Mouse (Mus musculus): ENCODE measurements around the gene Cys1. TPM values are rescaled to one million over a fixed set of nuclear protein-coding genes. Genes with fewer than 3 reads are reported as not detected.

Cys1 gene
- polyA plus RNA-seq, 1 experiment from 2014 or later, result 1.3 TPM

DNA sequence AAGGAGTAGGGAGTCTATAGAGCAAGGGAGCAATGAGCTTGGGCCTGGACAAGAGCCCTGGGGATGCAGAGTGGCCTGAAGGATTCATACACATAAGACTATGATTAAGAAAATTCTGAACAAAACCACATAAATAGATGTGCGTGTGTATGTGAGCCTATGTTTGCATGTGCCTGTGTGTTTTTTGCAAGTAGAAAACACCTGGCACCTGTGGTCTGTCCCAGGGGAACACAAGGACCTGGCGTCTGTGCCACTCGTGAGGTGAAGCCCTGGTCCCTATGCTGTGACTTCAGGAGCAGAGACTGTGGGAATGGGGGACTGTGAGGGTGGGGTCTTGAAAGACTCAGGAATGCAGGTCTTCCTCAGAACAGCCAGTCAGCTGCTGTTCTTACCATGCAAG is 47.0 kb downstream of the Cys1 start:
- no peak overlapping the region for H3K4me3 ChIP-seq
- H3K36me3 ChIP-seq, result no peaks in the 10 kb centered on the region
- no peaks in the 10 kb centered on the region for H3K27me3 ChIP-seq (replicated peaks)
- 84% methylated on average over 3 of the region's 3 CpGs for WGBS
- no peak overlapping the region for H3K9ac ChIP-seq
- no peak overlapping the region for H3K4me2 ChIP-seq (replicated peaks)
- no peak overlapping the region for H3K27ac ChIP-seq
- ATAC-seq (ENCODE audit: low FRiP score, low read depth), result no peak
- no peaks in the 10 kb centered on the region for H3K9me3 ChIP-seq
- no peaks in the 10 kb centered on the region for H3K4me1 ChIP-seq

DNA sequence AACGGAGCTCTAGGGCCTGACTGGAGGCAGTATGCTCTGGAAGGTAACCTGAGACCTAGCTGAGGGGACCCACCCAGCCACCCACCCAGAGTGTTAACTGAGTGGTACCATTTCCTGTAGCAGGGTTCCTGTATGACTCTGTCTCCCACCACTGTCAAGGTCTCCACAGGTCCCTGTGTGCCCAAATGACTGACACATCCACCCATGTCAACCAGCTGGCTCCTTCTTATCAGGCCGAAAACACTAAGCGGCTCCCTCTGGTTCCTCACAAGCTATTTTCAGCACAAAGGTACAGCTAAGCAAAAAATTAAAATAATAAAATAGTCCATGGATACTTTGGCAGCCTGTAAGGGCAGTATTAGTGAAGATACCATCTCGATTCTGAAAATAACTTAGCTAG is 47.4 kb downstream of the Cys1 start:
- ATAC-seq (ENCODE audit: low FRiP score, low read depth), result no peak
- Histone ChIP-seq H3K4me3 (no peak overlapping the region), H3K27me3 (replicated peaks) (no peaks in the 10 kb centered on the region), H3K4me2 (replicated peaks) (no peak overlapping the region), H3K36me3 (no peaks in the 10 kb centered on the region), H3K9ac (no peak overlapping the region), H3K9me3 (no peaks in the 10 kb centered on the region), H3K27ac (no peak overlapping the region), H3K4me1 (no peaks in the 10 kb centered on the region)
- WGBS, result 86% methylated on average over 4 of the region's 4 CpGs

DNA sequence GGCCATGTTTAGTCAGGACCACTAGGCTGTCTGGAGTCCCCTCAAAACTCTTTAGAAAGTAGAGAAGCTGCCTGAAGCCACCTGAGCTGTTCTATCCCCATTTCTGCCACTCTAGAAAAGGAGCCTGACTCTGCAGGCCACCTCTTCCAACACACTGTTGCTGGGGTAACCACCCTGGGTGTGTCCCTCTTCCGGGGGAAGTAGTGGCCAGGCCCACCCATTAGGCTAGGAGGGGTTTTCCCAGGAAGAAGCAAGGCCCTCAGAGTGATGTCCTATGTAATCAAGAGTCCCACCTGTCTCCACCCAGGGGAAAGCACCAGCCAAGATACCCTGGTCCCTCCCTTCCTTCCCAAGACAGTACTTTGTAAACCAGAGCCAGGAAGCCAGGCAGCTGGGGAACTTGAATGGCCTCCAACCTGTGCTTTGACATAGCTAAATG is 47.8 kb downstream of the Cys1 start:
- H3K4me1 ChIP-seq, result no peaks in the 10 kb centered on the region
- H3K27me3 ChIP-seq (replicated peaks), result no peaks in the 10 kb centered on the region
- no peak overlapping the region for H3K4me2 ChIP-seq (replicated peaks)
- WGBS, result 69% methylated on average over 1 of the region's 1 CpGs
- H3K9me3 ChIP-seq, result no peaks in the 10 kb centered on the region
- no peak overlapping the region for H3K9ac ChIP-seq
- no peak overlapping the region for H3K27ac ChIP-seq
- H3K4me3 ChIP-seq, result no peak overlapping the region
- no peak for ATAC-seq (ENCODE audit: low FRiP score, low read depth)
- H3K36me3 ChIP-seq, result no peaks in the 10 kb centered on the region

DNA sequence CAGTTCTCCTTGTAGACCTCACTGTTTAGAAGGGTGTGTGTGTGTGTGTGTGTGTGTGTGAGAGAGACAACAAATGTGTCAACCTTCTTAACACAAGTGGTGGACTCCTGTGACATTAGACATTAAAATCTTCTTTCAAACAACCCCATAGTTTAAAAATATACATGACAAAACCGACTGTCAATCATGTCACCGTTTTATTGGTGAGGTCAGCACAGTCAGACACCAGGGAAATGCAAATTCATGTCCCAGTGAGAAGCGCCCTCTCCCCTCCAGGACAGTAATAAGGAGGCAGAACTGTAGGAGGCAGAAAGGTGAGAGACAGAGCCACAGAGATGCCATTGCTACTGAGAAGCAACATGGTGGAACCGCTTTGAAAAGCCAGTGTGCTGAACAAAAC is 49.2 kb downstream of the Cys1 start:
- no peak overlapping the region for H3K4me3 ChIP-seq
- no peak for ATAC-seq (ENCODE audit: low FRiP score, low read depth)
- no peaks in the 10 kb centered on the region for H3K27me3 ChIP-seq (replicated peaks)
- no peaks in the 10 kb centered on the region for H3K36me3 ChIP-seq
- no peaks in the 10 kb centered on the region for H3K4me1 ChIP-seq
- no peak overlapping the region for H3K9ac ChIP-seq
- H3K9me3 ChIP-seq, result no peaks in the 10 kb centered on the region
- H3K27ac ChIP-seq, result no peak overlapping the region
- 57% methylated on average over 4 of the region's 4 CpGs for WGBS
- no peak overlapping the region for H3K4me2 ChIP-seq (replicated peaks)

DNA sequence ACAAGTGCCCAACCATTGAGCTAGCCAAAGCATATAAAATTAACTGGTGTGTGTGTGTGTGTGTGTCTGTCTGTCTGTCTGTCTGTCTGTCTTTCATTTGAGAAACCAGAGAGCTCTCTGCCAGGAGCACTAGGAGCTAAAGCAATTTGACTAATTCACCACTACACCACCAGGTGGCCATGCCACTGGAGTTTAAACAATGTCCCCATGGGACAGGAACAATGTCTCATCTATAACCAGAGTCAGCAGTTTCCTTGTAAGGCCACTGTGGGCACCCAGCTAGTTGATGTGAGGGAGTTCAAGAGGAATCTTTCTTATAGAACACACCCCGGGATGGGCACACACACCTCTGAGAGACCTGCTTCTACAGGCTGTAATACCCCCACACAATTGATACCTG is 51.4 kb downstream of the Cys1 start:
- no peaks in the 10 kb centered on the region for H3K4me1 ChIP-seq
- no peak overlapping the region for H3K4me3 ChIP-seq
- H3K9ac ChIP-seq, result no peak overlapping the region
- no peaks in the 10 kb centered on the region for H3K27me3 ChIP-seq (replicated peaks)
- H3K27ac ChIP-seq, result no peak overlapping the region
- H3K4me2 ChIP-seq (replicated peaks), result no peak overlapping the region
- no peaks in the 10 kb centered on the region for H3K9me3 ChIP-seq
- no peaks in the 10 kb centered on the region for H3K36me3 ChIP-seq
- ATAC-seq (ENCODE audit: low FRiP score, low read depth), result no peak
- 74% methylated on average over 1 of the region's 1 CpGs for WGBS

DNA sequence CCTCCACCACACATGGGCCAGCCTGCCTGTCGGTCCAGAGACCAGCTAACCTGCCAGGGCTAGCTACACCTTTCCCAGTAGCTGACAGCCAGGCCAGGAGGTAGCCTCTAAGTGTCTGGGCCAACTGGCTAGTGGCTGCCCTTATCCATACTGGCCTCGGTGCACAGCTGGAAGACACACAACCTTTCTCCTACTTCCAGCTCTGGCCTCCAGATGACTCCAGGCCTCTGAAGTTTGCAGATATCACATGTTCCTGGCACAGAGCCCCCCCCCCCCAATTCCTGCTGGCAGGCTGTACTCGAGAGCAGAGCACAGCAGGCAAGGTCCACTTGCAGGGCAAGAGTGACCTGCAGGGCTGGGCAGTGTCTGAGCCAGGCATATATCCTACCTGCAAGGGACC is 54.4 kb downstream of the Cys1 start:
- WGBS, result 61% methylated on average over 3 of the region's 3 CpGs

DNA sequence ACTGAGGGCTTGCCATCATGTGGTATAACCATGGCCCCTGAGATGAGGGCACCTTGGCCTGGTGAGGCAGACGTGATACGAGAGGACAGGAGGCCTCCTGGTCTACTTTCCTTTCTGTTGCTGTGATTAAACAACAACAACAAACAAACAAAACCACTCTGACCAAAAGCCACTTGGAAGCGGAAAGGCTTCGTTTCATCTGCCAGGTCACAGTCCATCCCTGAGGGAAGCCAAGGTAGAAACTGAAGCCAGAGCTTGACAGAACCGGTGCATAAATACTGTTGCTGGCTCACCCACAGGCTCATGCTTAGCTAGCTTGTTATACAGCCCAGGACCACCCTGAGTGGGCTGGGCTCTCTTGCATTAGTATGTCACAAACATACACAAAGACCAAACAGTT is 55.2 kb downstream of the Cys1 start:
- no peak overlapping the region for H3K27ac ChIP-seq
- 94% methylated on average over 5 of the region's 5 CpGs for WGBS
- no peaks in the 10 kb centered on the region for H3K36me3 ChIP-seq
- H3K9ac ChIP-seq, result no peak overlapping the region
- H3K4me1 ChIP-seq, result peaks cover 9% of the 10 kb centered on the region; the same call in 1 of the 2 replicates
- H3K4me2 ChIP-seq (replicated peaks), result no peak overlapping the region
- ATAC-seq (ENCODE audit: low FRiP score, low read depth), result no peak
- H3K27me3 ChIP-seq (replicated peaks), result no peaks in the 10 kb centered on the region
- no peaks in the 10 kb centered on the region for H3K9me3 ChIP-seq
- H3K4me3 ChIP-seq, result no peak overlapping the region

More for the DNA sequence above, 54.4 kb downstream of the Cys1 start:
- no peaks in the 10 kb centered on the region for H3K36me3 ChIP-seq
- H3K27ac ChIP-seq, result no peak overlapping the region
- H3K9ac ChIP-seq, result no peak overlapping the region
- H3K27me3 ChIP-seq (replicated peaks), result no peaks in the 10 kb centered on the region
- ATAC-seq (ENCODE audit: low FRiP score, low read depth), result no peak
- H3K4me1 ChIP-seq, result peaks cover 9% of the 10 kb centered on the region; the same call in 1 of the 2 replicates
- no peak overlapping the region for H3K4me2 ChIP-seq (replicated peaks)
- no peak overlapping the region for H3K4me3 ChIP-seq
- H3K9me3 ChIP-seq, result no peaks in the 10 kb centered on the region

DNA sequence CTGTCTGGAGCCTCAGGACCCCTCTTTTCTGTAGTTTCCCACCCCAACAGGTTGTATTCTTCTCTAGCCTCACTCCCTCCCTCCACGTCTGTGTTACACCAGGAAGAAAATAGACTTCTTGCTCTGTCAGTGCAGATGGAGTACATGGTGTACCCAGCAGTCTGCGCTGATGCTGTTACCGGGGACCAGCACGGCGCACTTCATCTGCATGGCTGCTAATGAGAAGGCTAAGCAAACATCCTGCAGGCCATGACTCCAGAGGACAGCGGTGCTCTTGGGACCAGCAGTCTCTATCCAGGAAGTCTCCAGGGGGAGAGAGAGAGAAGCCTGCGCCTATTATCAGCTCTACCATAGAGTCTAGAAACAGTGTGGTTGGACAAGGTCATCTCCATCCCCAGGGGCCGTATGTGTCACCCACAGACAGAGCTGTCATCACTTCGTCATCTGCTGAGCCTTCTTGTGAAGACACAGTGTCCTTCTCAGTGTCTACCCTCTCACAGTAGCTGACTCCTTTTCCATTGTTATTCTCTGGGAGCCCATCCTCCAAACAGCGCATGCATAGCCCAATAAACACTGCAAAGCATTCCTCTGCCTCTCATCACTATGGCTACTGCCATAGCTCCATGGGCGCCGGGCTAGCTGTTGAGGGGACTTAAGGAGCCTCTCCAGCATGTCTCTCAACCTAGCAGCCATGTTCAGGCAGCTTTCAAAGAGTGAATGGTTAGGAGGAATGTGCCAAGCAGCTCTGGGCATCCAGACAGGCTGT is 57.9 kb downstream of the Cys1 start:
- ATAC-seq (ENCODE audit: low FRiP score, low read depth), result 0 out of 2 replicates have a peak, but pooled peaks have one; percentile 53
- Histone ChIP-seq H3K4me1 (peaks cover 9% of the 10 kb centered on the region; the same call in 1 of the 2 replicates), H3K27me3 (replicated peaks) (no peaks in the 10 kb centered on the region), H3K36me3 (no peaks in the 10 kb centered on the region), H3K27ac (no peak overlapping the region), H3K9ac (no peak overlapping the region), H3K9me3 (no peaks in the 10 kb centered on the region), H3K4me2 (replicated peaks) (no peak overlapping the region), H3K4me3 (no peak overlapping the region)
- 55% methylated on average over 12 of the region's 12 CpGs for WGBS

DNA sequence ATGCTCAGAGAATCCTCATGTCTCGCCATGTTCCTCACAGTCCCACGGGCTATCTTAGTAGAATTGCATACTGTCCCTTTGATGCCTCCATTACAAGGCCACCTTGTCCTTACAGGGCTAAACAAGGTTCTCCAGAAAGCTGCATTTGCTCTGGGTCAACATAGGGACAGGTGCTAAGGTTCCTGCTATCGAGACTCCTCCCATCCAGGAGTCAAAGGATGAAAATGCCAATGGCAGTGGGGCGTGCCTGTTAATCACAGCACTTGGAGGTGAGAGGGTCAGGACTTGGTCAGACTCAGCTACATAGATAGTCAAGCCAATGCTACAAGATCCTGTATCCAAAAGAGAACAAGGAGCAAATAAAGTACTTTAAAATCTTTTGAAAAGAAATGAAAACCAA is 62.2 kb downstream of the Cys1 start:
- Histone ChIP-seq H3K4me3 (no peak overlapping the region), H3K9ac (no peak overlapping the region), H3K9me3 (no peaks in the 10 kb centered on the region), H3K27me3 (replicated peaks) (no peaks in the 10 kb centered on the region), H3K4me1 (peaks cover 9% of the 10 kb centered on the region; the same call in 1 of the 2 replicates), H3K4me2 (replicated peaks) (no peak overlapping the region), H3K36me3 (no peaks in the 10 kb centered on the region), H3K27ac (no peak overlapping the region)
- 87% methylated on average over 4 of the region's 4 CpGs for WGBS
- no peak for ATAC-seq (ENCODE audit: low FRiP score, low read depth)

Other genes with a start within 250 kb of the Cys1 start
- 32.0 and 32.7 TPM in 2 replicates for gene Taf1b, start 183.5 kb downstream of the Cys1 start, polyA plus RNA-seq (2016; fragmentation: Nextera tagmentation; extraction: Ambion mirVana)
- gene Grhl1, start 109.5 kb downstream of the Cys1 start, polyA plus RNA-seq (2016; fragmentation: Nextera tagmentation; extraction: Ambion mirVana), result 0.50 and 0.55 TPM in 2 replicates
- gene Klf11, start 30.5 kb downstream of the Cys1 start, polyA plus RNA-seq (2016; fragmentation: Nextera tagmentation; extraction: Ambion mirVana), result 15.5 and 16.3 TPM in 2 replicates
- 261 and 262 TPM in 2 replicates for gene Rrm2, start 26.4 kb upstream of the Cys1 start, polyA plus RNA-seq (2016; fragmentation: Nextera tagmentation; extraction: Ambion mirVana)
- 56.9 and 62.1 TPM in 2 replicates for gene Mboat2, start 149.1 kb upstream of the Cys1 start, polyA plus RNA-seq (2016; fragmentation: Nextera tagmentation; extraction: Ambion mirVana)